Mouse (Mus musculus): Measurements from ENCODE around the gene Vps45.

DNA sequence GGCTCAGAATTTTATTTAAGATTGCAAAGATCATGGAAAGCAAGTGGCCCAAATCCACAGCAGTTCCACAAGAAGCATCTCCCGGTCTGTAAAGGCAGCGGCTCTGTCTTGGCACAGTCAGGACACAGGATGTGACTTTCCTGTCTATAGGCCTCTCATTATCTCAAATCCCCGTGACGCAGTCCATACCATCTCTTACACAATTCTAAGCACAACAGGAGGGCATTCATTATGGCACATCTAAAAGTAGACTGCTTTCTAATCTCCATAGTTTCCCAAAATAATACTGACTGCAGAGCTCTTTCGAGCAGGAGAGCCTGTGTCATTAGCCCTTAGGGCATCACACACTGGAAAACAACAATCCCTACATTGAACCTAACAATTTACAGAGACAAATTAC lies 45.5 kb downstream of the Vps45 start:
- TF ChIP-seq CTCF (conservative IDR thresholded peaks at IDR 0.05; ENCODE audit: low read length): no peak
- TF ChIP-seq POU5F1 (IDR thresholded peaks at IDR 0.05; ENCODE audit: borderline replicate concordance, low read length): no peak

All from E14TG2a.4 (cell line).